Mouse (Mus musculus) spleen, adult 18-20 months (tissue): ENCODE data around the gene Trpm7.
"Not testable (repeated sequence)": the region's sequence is repeated elsewhere in the genome, so short reads cannot be mapped to it uniquely, and the experiment has no call there.

Experiments used
- DNase-seq, 2 experiments: peaks; one replicate each; pipeline ENCODE4 v3.0.0; 2022; ENCODE audit warnings: mixed read lengths in 2 of 2

Gene Trpm7

DNA sequence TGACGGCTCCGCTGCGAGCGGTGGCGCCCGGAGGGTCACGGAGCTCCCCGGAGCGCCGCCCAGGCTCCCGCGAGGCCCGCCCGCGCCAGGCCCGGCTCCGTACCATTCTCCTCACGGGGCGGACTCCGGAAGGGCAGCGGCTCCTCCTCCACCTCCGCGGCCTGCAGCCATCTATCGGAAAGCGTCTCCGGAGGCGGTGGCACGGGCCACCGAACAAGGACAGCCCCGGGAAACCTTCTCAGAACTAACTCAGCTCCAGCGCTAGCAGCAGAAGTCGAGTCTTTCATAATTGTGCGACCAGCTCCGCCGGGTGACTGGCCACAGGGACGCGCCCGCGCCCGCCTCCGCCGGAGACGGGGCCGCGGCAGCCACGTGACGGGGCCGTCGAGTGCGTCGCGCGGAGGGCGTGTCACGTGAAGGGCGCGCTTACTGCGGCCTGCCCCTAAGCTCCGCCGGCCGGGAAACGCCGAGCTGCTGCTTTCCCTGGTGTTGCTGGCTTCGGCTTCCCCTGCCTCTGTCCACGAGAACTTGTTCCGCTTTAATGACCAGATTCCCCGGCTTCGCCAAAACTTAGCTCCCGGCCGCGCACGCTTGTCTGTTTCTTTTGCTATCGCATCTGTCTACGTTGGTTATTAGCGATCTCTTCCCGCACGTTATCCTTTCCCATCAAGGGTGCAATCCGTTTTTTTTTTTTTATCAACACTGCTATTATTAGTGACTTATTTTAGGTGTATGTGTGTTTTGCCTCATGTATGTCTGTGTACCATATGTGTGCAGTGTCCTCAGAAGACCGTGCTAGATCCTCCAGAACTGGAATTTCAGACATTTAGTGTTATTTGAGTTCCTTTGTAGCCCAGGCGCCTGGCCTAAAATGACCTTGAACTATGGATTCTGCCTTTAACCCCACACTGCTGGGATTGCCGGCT lies at the start of gene Trpm7:
Gene Trpm7 (minus strand): TSS at position 360 of the 926 bp plus-strand sequence.
- DNase-seq: peak; percentile 81 to 87

DNA sequence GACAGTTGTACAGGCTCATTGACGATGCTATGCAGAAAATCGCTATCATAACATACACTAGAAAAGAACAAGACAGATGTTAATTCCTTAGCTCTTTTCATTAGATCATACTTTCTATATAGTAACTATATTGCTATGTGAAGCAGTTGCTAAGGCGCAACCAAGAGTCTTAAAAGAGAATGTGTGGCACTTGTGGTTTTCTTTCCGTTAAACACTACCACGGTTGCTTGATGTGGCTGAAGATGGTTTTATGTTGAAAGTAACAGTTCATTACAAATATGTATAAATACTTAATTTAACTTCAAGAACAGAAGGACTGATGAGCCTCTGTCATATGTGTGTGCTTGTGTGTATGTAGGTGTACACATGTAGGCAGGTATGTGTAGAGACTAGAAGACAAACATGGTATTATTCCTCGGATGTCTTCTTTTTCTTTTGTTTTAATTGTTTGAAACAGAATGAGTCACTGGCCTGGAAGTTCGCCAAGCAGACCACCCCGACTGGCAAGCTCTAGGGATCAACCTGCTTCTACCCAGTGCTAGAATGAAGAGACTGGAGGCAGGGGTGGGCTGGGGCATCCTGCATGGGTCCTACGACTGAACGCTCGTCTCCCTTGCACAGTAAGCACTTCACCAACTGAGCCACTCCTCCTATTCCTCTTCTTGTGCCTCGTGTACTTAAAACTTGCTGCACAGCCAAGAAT lies 44.5 kb upstream of the Trpm7 start:
- DNase-seq: no peak

DNA sequence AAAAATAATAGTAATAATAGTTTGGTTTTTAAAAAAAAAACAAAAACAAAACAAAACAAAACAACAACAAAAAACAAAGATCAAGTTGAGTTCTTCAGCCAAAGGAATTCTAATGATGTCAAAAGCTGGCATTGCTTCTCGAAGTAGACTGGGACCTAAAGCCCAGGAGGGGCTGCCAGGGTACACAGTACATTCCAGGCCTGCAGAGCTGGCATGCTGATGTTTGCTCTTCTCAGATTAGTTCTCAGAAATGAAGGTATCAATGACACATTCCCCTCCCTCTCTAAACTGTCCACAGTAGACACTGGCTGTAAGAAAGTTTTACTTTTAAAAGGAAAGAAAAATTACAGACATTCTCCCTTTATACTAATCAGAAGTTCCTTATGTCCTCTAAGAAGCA lies 40.2 kb upstream of the Trpm7 start:
- no peak for DNase-seq

DNA sequence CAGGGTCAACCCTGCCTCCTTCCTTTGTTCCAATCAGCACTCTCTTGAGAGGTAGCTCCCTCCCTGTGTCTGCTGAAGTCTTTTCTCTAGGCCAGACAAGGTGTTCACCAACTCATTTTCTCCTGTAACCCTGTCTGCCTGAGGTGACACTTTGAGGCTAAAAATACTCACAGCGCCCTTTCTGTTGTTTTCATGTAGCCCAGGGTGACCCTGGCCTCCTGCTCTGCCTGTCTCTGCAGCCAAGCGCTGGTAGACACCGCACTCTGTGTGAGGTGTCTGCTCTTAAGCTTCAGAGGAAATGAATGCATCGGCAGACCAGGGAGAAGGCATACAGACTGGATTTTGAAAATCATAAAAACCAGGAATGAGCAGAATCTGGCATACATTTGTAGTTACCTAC lies 38.1 kb upstream of the Trpm7 start:
- no peak for DNase-seq

DNA sequence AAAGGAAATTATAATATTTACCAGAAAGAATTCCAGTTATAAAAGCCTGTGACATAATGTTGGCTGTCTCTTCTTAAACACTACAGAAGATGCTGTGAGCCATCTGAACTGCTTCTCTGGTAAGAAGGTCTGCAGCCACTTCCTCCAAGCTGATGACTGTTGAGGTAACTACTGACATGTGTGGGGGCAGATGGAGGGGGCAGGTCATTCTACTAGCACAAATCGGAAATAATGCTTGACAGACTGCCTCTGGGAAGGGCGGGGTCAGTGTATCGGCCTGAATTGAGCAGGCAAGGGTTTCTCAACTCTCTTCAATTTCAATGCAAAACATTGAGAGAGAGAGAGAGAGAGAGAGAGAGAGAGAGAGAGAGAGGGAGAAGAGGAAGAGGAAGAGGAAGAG lies 28.1 kb upstream of the Trpm7 start:
- no peak for DNase-seq

DNA sequence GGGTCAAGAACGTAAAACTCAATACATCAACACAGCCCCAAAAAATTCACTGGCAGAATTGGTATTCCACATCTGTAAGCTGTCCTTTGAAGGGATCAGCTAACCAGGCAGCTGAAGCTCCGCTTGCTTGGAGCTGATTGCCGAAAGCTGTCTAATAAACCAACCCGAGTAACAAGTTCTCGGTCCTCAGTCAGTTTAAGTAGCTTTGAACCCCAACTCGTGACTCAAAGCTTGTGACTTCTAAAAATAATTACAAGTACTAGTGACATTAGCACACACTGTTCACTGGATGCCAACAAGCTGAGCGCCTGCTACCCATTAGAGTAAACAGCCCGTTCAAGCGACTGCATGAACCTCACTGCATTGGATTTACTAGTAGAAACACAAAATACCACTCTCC lies 21.5 kb upstream of the Trpm7 start:
- DNase-seq: no peak

DNA sequence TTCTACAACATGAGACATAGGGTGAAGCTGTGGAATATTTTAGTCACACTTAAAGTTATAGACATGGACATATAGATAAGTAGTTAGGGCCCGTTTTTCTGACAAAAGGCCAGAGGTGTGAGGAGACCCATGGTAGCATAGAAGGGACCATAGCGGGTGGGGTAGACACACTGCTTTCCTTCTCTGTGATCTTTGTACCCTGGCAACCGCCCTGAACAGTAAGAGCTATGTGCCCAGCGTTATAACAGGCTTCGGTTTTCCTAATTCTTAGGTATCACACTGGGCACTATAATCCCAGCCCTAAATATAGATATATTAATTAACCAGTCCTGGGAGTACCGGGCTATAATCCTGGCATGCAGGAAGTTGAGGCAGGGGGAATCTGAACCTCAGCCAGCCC lies 20.9 kb upstream of the Trpm7 start:
- no peak for DNase-seq

DNA sequence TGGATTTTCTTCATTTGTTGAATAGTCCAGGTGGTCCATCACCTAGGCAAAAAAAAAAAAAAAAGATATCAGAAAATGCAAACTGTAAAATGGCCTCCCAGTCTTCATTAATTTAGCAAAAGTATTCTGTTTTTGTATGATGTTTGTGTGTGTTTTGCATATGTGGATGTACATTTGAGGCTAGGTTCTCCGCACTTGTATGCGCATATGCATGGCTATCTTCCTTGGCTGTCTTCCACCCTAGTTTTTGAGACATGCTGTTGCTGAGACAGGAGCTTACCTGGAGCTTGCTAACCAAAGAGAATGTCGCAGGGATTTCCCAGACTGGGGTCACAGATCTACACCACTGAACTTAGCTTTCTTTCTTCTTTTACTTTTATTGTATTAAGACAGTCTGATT lies 18.2 kb upstream of the Trpm7 start:
- no peak for DNase-seq

DNA sequence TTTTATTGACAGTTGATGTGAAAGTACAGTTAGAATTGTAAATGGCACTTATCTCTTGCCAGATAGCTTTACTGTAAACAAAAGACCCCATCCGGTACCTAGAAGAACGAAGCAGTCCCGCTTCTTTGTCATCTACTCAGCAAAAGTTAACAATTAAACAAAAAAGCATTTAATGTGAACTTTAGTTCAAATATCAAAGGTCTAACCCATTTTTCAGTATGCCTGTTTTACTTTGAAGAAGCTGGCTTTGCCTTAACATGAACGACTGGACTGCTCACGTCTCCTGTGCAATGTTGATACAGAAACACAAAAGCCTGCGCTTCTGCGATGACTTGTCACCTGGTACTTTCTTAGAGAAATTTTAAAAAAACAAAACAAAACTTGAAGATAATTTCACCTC lies 16.3 kb upstream of the Trpm7 start:
- no peak for DNase-seq

DNA sequence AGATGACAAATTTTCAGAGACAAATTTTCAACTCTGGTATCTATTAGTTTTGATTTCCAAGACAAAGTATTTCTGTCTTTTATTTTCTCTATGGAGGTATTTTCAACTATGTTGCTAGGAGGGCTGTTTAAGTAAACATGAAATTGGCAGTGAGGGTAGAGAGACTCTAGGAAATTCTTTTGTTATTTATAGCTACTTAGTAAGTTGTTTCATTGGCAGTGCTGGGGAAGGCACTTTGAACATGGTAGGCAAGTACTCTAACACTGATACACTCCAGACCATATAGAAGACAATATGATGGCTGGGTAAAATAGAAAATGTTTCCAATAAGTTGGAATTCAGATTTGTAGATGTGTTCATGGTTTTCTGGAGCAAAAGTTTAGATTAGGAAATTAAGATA lies 15.7 kb upstream of the Trpm7 start:
- no peak for DNase-seq

DNA sequence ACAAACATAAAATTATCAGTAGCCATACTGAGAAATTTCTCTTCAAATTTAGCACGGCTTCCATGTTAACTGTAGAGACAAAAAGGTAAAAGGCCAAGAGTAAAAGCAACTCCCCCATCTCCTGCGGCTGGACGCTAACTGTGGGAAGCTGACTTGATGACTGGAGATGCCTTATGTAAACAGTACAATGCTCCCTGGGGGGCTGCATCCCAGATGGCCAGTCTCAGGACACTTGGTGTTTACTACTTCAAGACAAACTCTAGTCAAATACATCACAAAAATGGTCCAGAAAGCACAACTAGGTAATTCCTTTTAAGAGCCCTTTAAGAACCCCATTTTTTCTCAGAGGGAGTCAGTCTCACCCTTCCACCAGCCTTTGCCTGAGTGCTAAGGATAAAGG lies 11.1 kb upstream of the Trpm7 start:
- DNase-seq: no peak

DNA sequence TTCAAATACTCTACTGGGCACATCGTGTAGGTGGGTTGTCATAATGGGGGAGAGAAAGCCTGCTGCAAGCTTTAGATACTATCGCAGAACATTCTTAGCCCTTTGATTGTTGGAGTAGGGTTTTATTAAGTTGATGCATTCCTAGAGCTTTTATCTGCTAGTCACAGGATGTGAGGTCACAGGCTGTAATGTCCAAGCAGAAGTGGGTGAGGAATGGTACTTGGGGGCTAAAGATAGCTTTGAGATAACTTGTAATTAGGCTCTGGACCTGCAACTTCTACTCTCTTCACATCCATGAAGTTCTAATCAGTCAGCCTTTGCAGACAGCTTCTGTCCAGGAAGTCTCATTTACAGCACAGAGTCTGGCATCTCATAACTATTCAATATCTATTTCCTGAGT lies 9.8 kb upstream of the Trpm7 start:
- DNase-seq: no peak

DNA sequence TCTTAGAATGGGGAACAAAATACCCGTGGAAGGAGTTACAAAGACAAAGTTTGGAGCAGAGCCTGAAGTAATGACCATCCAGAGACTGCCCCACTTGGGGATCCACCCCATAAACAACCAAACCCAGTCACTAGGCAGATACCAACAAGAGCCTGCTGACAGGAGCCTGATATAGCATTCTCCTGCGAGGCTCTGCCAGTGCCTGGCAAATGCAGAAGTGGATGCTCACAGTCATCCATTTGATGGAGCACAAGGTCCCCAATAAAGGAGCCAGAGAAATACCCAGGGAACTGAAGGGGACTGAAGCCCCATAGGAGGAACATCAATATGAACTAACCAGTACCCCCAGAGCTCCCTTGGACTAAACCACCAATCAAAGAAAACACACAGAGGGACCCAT lies 6.7 kb upstream of the Trpm7 start:
- DNase-seq: not testable (repeated sequence)

DNA sequence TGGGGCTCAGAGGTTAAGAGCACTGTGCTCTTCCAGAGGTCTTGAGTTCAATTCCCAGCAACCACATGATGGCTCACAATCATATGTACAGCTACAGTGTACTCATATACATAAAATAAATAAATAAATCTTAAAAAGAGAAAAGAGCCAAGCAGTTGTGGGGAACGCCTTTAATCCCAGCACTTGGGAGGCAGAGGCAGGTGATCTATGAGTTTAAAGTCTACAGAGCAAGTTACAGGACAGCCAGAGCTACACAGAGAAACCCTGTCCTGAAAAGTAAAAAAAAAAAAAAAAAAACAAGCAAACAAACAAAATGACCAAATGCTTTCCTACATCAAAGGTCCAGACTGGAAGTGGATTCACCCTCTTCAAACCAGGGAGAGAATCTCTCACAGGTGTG lies 2.0 kb upstream of the Trpm7 start:
- DNase-seq: no peak

DNA sequence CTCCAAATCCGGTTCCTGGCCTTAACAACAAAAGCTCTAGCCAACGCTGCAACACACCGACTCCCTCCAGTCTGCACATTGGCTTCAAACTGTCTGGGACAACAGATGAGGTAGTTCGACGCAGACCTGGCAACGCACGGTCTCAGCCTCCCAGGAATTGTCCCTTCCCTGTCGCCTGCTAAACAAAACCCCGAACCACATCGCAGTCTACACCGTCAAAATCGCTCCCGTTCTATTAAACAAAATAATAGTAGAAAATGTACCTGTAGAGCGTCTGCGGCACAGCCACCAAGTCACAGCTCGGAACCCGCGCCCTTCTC lies 554 bp downstream of the Trpm7 start:
- DNase-seq: no peak

DNA sequence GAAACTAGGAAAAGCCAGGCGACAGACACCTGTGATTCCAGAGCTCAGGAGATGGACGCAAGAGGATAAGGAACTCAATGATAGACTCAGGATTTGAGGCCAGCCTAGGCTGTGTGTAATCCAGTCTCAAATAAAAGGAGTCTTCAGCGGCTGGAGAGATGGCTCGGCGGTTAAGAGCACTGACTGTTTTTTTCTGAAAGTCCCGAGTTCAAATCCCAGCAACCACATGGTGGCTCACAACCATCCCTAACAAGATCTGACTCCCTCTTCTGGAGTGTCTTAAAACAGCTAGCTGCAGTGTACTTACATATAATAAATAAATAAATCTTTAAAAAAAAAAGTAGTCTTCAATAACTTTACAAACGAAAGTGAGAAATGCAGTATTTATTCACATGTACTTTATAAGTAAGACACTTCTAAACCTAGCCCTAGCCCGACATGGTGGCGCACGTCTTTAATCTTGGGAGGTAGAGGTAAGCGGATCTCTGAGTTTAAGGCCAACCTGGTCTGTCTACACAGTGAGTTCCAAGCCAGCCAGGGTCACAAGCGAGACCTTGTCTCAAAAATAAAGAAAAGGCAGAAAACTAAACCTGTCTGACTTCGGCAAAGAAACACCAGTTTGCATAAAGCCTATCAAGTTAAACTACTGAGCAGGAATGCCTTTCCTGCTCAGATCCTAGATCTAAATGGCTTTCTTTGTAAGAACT lies 1.1 kb downstream of the Trpm7 start:
- peak in 1 of 2 experiments; percentile 13 for DNase-seq

DNA sequence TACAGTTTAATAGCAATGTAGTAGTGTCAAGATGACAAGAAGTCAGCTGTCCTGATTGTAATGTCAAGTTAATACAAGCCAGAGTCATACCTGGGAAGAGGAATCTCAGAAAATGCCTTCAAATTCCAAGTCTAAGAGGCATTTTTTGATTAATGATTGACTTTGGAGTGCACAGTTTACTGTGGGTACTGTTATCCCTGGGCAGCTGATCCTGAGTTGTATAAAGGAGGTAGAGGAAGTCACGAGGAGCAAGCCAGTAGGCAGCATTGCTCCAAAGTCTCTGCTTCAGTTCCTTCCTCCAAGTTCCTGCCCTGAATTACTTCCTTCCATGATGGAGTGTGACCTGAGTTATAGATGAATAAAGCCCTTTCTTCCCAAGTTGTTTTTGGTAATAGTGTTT lies 9.7 kb downstream of the Trpm7 start:
- no peak for DNase-seq

DNA sequence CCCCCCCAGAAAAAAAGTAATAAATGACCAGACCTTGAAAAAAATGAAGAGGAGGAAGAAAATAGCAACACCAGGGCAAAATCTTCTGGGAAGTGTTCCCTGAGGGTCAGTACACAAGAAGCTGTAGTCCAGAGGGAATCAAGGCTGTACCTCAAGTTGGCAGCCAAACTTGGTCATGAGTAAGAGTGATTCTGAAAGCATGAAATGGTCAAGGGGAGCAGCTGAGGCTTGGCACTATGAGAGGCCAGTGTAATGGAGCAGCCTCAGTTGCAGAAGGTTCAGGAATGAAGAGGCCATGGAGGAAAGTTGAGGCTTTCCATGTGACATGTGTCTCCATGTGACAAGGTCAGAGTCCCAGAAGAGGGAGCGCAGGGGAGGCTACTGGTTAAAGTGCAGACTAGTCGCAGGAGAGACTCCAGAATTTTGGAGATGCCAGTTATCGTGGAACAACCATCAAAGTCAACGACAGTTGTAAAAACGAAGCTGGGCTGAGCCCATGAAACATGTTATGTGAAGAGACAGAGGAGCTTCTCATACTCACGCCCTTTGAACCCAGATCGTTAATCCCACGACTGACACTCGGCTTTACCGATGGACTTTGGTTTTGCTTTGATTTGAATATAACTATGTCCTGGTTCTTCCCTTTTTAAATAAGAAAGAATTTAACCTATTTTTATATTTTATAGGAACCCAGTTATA lies 10.4 kb downstream of the Trpm7 start:
- no peak for DNase-seq

DNA sequence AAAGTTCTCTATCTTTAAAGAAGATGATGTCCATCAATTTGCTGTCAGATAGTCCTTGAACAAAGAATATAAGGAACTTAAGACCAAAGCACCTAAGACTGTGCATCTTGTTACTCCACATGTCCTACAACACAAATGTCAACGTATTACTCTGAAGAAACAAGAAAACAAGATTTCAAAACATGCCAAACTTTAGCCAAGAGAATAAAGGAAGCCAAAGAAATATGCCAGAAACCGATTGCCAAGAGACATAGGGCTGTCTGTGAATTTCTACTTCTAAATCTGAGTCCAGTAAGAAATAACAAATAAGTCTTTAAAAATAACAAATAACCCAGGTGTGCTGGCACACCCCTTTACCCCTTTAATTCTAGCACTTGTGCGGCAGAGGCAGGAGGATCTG lies 11.0 kb downstream of the Trpm7 start:
- DNase-seq: no peak

DNA sequence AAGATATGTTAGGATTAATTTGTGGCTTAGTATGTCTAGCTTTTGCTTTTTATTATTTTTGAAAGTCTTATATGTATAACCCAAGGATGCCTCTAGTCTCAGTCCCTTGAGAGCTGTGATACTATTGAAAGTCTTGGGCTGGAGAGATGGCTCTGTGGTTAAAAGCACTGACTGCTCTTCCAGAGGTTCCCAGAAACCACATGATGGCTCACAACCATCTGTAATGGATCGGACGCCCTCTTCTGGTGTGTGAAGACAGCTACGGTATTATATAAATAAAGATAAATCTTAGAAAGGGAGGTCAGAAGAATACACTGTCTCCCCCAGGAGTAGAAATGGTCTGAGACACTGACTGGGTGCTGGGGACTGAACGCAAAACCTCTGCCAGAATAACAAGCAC lies 31.3 kb downstream of the Trpm7 start:
- no peak for DNase-seq

DNA sequence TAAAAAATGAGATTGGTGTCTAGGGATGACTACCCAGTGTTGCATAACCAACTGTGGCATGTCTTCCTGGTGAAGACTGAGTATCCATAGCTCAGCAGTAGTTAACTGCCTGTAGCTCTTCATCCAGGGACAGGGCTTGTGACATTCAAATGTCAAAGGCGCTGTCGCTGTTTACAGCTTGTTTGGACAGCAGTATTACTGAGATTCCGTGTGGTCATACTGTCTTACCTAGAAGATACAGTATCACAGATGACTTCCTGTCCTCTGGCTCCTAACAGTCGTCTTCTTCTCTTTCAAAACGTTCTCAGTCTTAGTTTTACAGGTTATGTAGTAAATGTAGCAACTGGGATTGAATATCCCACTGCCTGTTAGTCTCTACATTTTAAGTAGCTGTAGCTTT lies 37.2 kb downstream of the Trpm7 start:
- DNase-seq: no peak

DNA sequence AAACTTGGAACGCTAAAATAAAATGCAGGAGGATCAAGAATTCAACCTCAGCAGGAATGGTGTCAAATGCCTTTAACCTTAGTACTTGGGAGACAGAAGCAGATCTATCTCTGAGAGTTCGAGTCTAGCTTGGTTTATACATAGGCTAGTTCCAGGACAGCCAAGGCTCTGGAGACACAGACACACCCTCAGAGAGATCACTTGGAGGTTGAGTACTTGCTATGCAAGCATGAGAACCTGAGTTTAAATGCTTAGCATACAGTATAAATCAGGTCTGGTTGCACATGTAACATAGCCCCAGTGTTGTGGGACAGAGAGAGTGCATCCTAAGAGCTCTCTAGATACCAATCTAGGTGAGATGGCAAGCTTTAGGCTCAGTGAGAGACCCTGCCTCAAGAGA lies 58.6 kb downstream of the Trpm7 start:
- DNase-seq: no peak

DNA sequence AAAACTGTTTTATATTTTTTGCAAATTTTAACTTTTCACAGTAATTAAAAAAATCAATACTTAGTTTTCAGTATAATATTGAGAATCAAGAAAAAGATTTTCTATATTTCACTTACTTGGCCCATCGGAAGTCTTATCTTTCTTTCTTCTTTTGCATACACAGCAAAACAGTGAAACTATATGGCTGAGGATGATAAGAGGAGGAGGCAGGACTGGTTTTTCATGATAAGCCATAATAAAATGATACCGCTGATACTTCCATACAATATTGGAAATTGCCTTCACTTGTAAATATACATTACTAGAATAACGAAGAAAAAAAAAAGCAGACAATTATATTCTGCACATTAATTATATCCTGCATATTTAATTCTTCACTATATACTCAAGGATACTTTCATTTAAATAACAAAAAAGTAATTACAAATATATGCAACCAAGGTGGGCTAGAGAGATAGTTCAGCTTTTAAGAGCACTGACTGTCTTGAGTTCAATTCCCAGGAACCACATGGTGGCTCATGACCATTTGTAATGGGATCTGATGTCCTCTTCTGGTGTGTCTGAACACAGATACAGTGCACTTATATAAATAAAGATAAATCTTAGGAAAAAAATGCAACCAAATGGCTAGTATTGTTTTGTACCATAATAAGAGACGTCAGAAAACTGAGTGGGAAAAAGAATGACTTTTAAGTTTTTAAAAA lies 59.2 kb downstream of the Trpm7 start:
- DNase-seq: no peak
